Mouse (Mus musculus): ENCODE data around the gene Polr3a. TPM values are rescaled to one million over a fixed set of nuclear protein-coding genes. Genes with fewer than 3 reads are reported as not detected.

Polr3a gene
- polyA plus RNA-seq, 1 experiment: not detected

DNA sequence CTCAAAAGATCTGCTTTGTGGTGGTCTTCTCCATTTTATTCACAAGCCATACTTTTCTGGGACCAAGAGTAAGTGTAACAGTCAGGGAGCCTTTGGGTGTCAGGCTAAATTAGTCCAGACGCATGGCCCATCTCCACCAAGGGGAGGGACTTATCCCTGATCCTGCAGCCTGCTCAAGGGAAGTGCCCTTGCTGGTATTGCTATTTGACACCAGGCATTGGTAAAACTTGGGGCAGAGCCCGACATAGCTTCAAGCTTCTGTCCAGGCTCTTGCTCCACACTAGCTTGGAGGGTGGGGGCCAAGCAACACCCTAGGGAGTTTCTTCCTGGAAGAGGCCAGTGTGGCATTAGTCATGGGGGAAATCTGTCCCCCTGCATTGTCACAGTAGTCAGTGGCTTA lies 23.8 kb upstream of the Polr3a start:
- Histone ChIP-seq H3K4me3 (ENCODE audit: insufficient read depth, low read depth, low read length) (no peak overlapping the region), H3K4me1 (ENCODE audit: control insufficient read depth, insufficient read depth, low read length) (peaks cover 6% of the 10 kb centered on the region), H3K27ac (ENCODE audit: insufficient read depth, low read depth, low read length) (no peak overlapping the region)
- no peak for TF ChIP-seq POLR2A (IDR thresholded peaks at IDR 0.05; ENCODE audit: insufficient read depth, low read depth, low read length)
- no peak for TF ChIP-seq CTCF (IDR thresholded peaks at IDR 0.05; ENCODE audit: insufficient read depth, low read depth, low read length)
- WGBS: 96% methylated on average over 2 of the region's 2 CpGs

DNA sequence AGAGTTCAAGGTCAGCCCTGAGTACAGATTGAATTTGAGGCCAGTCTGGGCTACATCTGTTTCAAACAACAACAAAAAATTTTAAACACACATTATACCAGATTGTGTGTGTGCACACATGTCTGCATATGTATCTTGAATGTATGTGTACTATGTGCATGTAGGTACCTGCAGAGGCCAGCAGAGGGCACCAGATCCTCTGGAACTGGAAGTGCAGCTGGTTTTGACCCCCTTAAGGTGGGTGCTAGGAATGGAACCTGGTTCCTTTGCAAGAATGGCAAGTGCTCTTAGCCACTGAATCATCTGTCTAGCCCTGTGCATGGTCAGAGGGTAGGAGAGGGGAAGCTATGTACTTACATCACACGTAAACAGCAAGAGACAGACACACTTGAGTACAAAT lies 23.4 kb upstream of the Polr3a start:
- H3K27ac ChIP-seq (ENCODE audit: insufficient read depth, low read depth, low read length): no peak overlapping the region
- TF ChIP-seq CTCF (IDR thresholded peaks at IDR 0.05; ENCODE audit: insufficient read depth, low read depth, low read length) (no peak), POLR2A (IDR thresholded peaks at IDR 0.05; ENCODE audit: insufficient read depth, low read depth, low read length) (no peak)
- 100% methylated on average over 1 of the region's 1 CpGs for WGBS
- no peak overlapping the region for H3K4me3 ChIP-seq (ENCODE audit: insufficient read depth, low read depth, low read length)
- peaks cover 6% of the 10 kb centered on the region for H3K4me1 ChIP-seq (ENCODE audit: control insufficient read depth, insufficient read depth, low read length)

DNA sequence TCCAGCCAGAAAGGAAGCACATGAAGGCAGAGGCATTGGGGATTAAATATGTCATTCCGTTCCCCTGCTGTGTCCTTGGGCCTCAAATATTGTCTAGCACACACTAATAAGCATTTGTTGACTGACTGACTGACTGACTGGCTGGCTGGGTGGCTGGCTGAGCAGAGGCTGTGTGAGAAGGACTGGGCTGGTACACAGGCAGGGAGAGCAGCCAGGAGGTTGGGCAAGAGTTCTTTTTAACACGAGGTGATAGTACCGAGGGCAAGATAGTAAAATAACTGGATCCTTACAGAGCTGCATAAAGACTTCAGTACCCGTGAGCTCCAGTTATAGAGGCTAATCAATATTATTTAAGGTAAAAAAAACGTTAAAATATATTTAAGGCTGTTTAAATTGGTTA lies 22.7 kb upstream of the Polr3a start:
- Histone ChIP-seq H3K4me1 (ENCODE audit: control insufficient read depth, insufficient read depth, low read length) (peaks cover 6% of the 10 kb centered on the region), H3K4me3 (ENCODE audit: insufficient read depth, low read depth, low read length) (no peak overlapping the region), H3K27ac (ENCODE audit: insufficient read depth, low read depth, low read length) (no peak overlapping the region)
- TF ChIP-seq POLR2A (IDR thresholded peaks at IDR 0.05; ENCODE audit: insufficient read depth, low read depth, low read length): no peak
- TF ChIP-seq CTCF (IDR thresholded peaks at IDR 0.05; ENCODE audit: insufficient read depth, low read depth, low read length): no peak
- WGBS: 59% methylated on average over 5 of the region's 5 CpGs

DNA sequence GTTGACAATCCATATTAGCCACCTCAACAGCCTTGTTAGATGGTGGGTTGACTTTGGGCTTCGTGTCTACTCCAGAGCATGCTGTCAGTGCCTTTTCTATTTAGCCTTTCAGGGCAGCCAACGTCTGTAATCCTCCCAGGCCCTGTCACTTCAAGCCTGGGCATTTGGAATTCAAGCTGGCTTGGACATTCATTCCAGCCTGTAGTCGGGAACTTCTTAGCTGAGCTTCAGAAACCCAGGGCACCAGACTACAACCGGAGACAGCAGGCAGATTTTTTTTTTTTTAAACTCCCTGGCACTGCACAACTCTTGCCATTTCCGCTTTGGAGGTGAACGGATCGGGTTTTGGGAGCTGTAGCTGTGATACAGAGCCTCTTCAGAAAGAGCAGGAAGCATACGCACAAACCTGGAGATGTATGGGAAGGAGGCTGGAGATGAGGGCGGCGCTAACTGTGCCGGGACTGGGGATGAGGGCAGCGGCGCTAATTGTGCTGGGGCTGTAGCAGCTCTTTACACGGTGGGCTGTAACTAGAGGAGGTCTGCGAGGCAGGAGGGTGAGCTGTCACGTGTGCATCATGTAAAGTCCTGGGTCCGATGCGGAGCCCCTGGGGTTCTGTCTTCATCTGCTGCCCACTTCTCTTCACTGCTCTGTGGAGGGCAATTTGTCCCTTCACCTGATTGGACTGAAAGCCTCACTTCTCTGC lies 21.4 kb upstream of the Polr3a start:
- TF ChIP-seq POLR2A (IDR thresholded peaks at IDR 0.05; ENCODE audit: insufficient read depth, low read depth, low read length) (no peak), CTCF (IDR thresholded peaks at IDR 0.05; ENCODE audit: insufficient read depth, low read depth, low read length) (0 out of 2 replicates have a peak, but pooled peaks have one; percentile 14)
- WGBS: 15% methylated on average over 18 of the region's 18 CpGs
- H3K4me3 ChIP-seq (ENCODE audit: insufficient read depth, low read depth, low read length): peak overlapping the region; percentile 6
- H3K4me1 ChIP-seq (ENCODE audit: control insufficient read depth, insufficient read depth, low read length): peaks cover 6% of the 10 kb centered on the region
- no peak overlapping the region for H3K27ac ChIP-seq (ENCODE audit: insufficient read depth, low read depth, low read length)

DNA sequence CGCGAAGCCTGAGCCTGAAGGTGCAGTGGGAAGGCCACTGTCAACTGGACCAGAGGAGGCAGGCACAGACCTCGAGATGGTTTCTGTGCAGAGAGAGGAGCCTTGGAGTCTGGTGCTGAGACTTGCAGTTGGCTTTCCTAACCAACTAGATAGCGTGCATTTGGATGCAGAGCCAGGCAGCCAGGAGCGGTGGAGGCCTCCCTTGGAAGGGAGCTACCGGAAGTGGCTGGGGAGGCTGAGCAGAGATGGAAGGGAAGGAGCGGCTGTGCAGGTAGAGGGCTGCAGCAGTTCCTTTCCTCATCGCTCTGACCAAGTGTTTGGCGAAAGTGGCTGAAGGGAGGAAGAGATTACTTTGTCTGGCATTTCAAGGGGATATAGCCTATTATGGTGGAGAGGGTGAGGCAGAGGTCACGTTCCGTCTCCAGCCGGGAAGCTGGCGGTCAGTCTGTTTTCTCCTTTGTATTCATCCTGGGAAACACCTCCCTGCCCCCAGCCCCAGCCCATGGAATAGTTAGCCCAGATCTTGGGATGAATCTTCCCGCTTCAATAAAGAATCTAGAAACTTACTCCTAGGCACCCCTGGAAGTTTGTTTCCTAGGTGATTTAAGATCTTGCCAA lies 20.7 kb upstream of the Polr3a start:
- TF ChIP-seq CTCF (IDR thresholded peaks at IDR 0.05; ENCODE audit: insufficient read depth, low read depth, low read length) (no peak), POLR2A (IDR thresholded peaks at IDR 0.05; ENCODE audit: insufficient read depth, low read depth, low read length) (no peak)
- whole genome bisulfite sequencing: 72% methylated on average over 14 of the region's 14 CpGs

DNA sequence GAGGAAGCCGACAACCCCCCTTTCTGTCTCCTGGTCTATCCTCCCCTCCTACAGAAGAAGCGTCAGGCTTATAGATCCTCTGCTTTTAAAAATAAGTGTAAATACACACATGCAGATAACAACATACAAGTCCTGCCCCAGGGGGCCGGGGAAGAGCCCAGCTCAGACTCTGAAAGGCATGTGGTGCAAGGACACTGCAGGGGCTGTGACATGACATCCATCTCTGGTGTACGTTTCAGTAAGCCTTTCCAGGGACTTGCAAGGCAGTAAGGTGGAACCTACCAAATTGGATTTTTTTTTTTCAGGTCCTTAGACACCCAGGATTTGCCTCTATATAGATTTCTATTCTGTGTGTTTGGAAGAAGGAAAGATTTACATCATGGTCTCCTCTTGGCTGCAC lies 14.4 kb upstream of the Polr3a start:
- WGBS: 23% methylated on average over 4 of the region's 4 CpGs
- Histone ChIP-seq H3K27ac (ENCODE audit: insufficient read depth, low read depth, low read length) (peak overlapping the region; percentile 66; the same call in 1 of the 2 replicates), H3K4me1 (ENCODE audit: control insufficient read depth, insufficient read depth, low read length) (peaks cover 8% of the 10 kb centered on the region), H3K4me3 (ENCODE audit: insufficient read depth, low read depth, low read length) (no peak overlapping the region)
- no peak for TF ChIP-seq CTCF (IDR thresholded peaks at IDR 0.05; ENCODE audit: insufficient read depth, low read depth, low read length)
- no peak for TF ChIP-seq POLR2A (IDR thresholded peaks at IDR 0.05; ENCODE audit: insufficient read depth, low read depth, low read length)

More for the DNA sequence above, 20.7 kb upstream of the Polr3a start:
- Histone ChIP-seq H3K4me1 (ENCODE audit: control insufficient read depth, insufficient read depth, low read length) (peaks cover 6% of the 10 kb centered on the region), H3K4me3 (ENCODE audit: insufficient read depth, low read depth, low read length) (no peak overlapping the region), H3K27ac (ENCODE audit: insufficient read depth, low read depth, low read length) (no peak overlapping the region)

DNA sequence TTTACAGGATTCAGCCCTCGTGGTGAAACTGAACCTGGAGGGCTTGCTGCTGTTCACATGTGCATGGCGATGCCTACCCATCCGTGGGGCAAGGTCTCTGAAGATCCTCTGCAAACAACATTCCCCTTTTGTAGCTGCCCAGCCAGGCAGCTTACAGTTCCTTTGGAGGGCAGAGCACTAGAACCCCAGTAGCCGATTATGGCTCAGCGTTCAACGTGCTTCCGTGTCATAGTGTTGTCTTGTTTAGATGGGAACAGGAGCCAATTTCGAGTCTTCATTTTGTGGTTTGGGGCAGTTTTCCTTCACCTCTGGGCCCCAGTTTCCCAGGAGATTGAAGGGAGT lies 14.0 kb upstream of the Polr3a start:
- H3K4me1 ChIP-seq (ENCODE audit: control insufficient read depth, insufficient read depth, low read length): peaks cover 8% of the 10 kb centered on the region
- whole genome bisulfite sequencing: 8% methylated on average over 8 of the region's 8 CpGs
- peak overlapping the region; percentile 66 for H3K27ac ChIP-seq (ENCODE audit: insufficient read depth, low read depth, low read length)
- H3K4me3 ChIP-seq (ENCODE audit: insufficient read depth, low read depth, low read length): peak overlapping the region; percentile 2; the same call in 1 of the 2 replicates
- TF ChIP-seq CTCF (IDR thresholded peaks at IDR 0.05; ENCODE audit: insufficient read depth, low read depth, low read length) (no peak), POLR2A (IDR thresholded peaks at IDR 0.05; ENCODE audit: insufficient read depth, low read depth, low read length) (0 out of 2 replicates have a peak, but pooled peaks have one; percentile 28)

DNA sequence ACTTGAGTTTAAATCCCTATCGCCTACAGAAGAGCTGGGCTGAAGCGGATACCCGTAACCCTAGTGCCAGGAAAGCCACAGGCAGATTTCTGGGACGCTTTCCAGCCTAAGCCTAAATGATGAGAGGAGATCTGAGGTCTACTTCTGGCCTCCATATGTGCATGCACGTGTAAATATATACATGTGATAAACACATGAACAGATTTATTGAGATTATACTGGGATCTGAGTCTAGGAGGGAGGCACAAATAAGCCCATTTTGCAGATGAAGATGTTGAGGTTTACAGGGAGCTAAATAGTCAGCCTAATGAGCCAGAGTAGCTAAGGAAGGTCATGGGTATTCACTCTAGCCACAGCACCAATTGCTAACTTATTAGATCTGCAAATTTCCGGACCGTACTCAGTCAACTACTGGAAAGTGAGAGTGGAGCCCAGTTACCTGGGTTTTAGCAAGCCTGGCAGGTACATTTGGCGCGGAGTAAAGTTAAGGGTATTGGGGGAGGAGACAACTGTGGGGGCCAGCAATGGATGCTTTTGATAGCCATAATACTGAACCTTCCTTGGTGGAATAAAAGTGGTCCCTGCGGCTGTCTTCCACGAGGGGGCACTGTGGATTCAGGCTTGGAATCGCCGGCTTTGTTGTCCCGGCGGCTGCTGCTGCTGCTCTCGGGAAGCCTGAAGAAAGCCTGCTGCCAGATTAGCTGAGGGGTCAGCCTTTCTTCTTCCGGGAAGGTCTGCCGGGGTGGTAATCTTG lies 13.4 kb upstream of the Polr3a start:
- TF ChIP-seq CTCF (IDR thresholded peaks at IDR 0.05; ENCODE audit: insufficient read depth, low read depth, low read length): peak; percentile 77
- no peak for TF ChIP-seq POLR2A (IDR thresholded peaks at IDR 0.05; ENCODE audit: insufficient read depth, low read depth, low read length)
- Histone ChIP-seq H3K4me3 (ENCODE audit: insufficient read depth, low read depth, low read length) (peak overlapping the region; percentile 2; the same call in 1 of the 2 replicates), H3K27ac (ENCODE audit: insufficient read depth, low read depth, low read length) (peak overlapping the region; percentile 66), H3K4me1 (ENCODE audit: control insufficient read depth, insufficient read depth, low read length) (peaks cover 8% of the 10 kb centered on the region)
- 20% methylated on average over 18 of the region's 18 CpGs for WGBS

DNA sequence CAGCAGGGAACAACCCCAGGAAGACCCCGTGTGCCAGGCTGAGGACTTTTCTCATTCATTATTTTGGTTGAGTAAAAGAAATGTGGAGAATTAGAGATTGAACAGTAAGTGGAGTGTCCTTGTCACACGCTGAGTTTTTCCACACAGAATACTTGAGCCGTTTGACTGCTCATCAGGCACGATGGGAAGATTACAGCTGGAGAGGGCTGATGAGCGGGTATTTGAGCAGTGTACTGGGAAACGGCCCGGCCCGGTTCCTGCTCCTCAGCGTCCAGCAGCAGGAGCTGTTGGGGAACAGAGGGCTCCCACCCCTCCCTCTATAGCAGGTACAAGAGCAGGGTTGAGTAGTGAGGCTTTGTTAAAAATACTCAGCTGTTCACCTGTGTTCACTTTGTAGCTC lies 12.6 kb upstream of the Polr3a start:
- Histone ChIP-seq H3K4me1 (ENCODE audit: control insufficient read depth, insufficient read depth, low read length) (peaks cover 8% of the 10 kb centered on the region), H3K4me3 (ENCODE audit: insufficient read depth, low read depth, low read length) (no peak overlapping the region), H3K27ac (ENCODE audit: insufficient read depth, low read depth, low read length) (no peak overlapping the region)
- no peak for TF ChIP-seq CTCF (IDR thresholded peaks at IDR 0.05; ENCODE audit: insufficient read depth, low read depth, low read length)
- no peak for TF ChIP-seq POLR2A (IDR thresholded peaks at IDR 0.05; ENCODE audit: insufficient read depth, low read depth, low read length)
- WGBS: 31% methylated on average over 9 of the region's 9 CpGs

Measured in olfactory bulb, adult 2 months (tissue).